Mouse (Mus musculus) neural tube, embryonic 10.5 days (tissue): Measurements from ENCODE around the gene Armh3.
"Not testable (repeated sequence)": the region's sequence is repeated elsewhere in the genome, so short reads cannot be mapped to it uniquely, and the experiment has no call there.

Experiments
- DNase-seq: peaks from one replicate; pipeline ENCODE4 v3.0.0-alpha.2; 2017; ENCODE audit warnings: low spot score; ENCODE audit errors: extremely low spot score

The Armh3 gene

GRCm38 (mm10) chr19:46033911-46034310, 35.6 kb upstream of the Armh3 start:
- no peak for DNase-seq

- DNase-seq, result no peak
Measured at GRCm38 (mm10) chr19:46032731-46033510, 34.6 kb upstream of the Armh3 start.

GRCm38 (mm10) chr19:46031689-46032432, 33.6 kb upstream of the Armh3 start:
- DNase-seq, result no peak

- DNase-seq, result no peak
Measured at GRCm38 (mm10) chr19:46030196-46030983, 32.1 kb upstream of the Armh3 start.

- DNase-seq, result no peak
Measured at GRCm38 (mm10) chr19:46029652-46030051, 31.4 kb upstream of the Armh3 start.

GRCm38 (mm10) chr19:46028747-46029320, 30.5 kb upstream of the Armh3 start:
- DNase-seq, result no peak

GRCm38 (mm10) chr19:46026567-46026966, 28.3 kb upstream of the Armh3 start:
- DNase-seq, result no peak

- DNase-seq, result no peak
Measured at GRCm38 (mm10) chr19:46024959-46025358, 26.7 kb upstream of the Armh3 start.

- no peak for DNase-seq
Measured at GRCm38 (mm10) chr19:46016023-46016422, 17.7 kb upstream of the Armh3 start.

- peak; percentile 86 for DNase-seq
Measured at GRCm38 (mm10) chr19:46014572-46015178, 16.4 kb upstream of the Armh3 start.

- DNase-seq, result no peak
Measured at GRCm38 (mm10) chr19:46005680-46006079, 7.4 kb upstream of the Armh3 start.

- no peak for DNase-seq
Measured at GRCm38 (mm10) chr19:46004814-46005466, 6.7 kb upstream of the Armh3 start.

GRCm38 (mm10) chr19:46003371-46004226, 5.3 kb upstream of the Armh3 start, which contains the start of gene Hps6:
TSS of gene Hps6 (plus strand) at chr19:46003508.
- peak; percentile 69 for DNase-seq

- no peak for DNase-seq
Measured at GRCm38 (mm10) chr19:46002279-46002678, 4.0 kb upstream of the Armh3 start.

- DNase-seq, result no peak
Measured at GRCm38 (mm10) chr19:45999378-45999777, 1.1 kb upstream of the Armh3 start.

GRCm38 (mm10) chr19:45998694-45999217, 468 bp upstream of the Armh3 start:
- DNase-seq, result no peak

- peak; percentile 24 for DNase-seq
Measured at GRCm38 (mm10) chr19:45997365-45997764, 923 bp downstream of the Armh3 start.

- DNase-seq, result no peak
Measured at GRCm38 (mm10) chr19:45993981-45994737, 4.1 kb downstream of the Armh3 start.

- not testable (repeated sequence) for DNase-seq
Measured at GRCm38 (mm10) chr19:45993441-45993840, 4.8 kb downstream of the Armh3 start.
